Mouse (Mus musculus) mesoderm, embryonic 11.5 days (tissue): ENCODE results near the gene Tmem212.
"Not testable (repeated sequence)": the region's sequence is repeated elsewhere in the genome, so short reads cannot be mapped to it uniquely, and the experiment has no call there.

Experiments
- DNase-seq: peaks from one replicate; pipeline ENCODE4 v3.0.0-alpha.2; 2012; ENCODE audit warnings: low read depth, low spot score

Tmem212 gene

DNA sequence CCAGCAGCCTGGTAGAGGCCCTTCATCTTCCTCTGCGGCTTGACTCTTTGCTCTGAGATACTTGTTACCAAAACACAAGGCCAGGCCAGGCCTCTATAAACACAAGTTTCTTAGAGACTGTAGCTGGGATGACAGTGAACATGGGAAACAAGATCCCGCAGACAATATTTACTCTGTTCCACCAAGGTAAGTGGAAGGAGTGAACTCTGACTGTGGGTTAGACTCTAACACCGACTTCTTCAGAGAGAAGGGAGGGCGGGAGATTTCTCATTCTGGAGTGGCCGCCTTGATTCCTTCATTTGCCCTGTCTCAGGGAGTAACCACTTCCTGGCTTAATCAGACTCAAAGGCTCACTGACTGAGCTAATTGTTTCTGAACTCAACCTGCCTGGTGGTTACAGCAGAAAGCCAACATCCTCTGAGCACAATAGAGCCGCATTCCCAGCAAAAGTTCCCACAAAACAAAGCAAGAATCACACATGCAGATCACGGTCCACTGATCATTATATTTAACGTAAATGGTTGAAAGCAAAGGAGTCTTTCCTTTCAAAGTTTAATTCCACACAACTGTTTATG lies at the start of gene Tmem212:
Tmem212 (minus strand) TSS at position 51 of the 575 bp plus-strand sequence.
- no peak for DNase-seq

DNA sequence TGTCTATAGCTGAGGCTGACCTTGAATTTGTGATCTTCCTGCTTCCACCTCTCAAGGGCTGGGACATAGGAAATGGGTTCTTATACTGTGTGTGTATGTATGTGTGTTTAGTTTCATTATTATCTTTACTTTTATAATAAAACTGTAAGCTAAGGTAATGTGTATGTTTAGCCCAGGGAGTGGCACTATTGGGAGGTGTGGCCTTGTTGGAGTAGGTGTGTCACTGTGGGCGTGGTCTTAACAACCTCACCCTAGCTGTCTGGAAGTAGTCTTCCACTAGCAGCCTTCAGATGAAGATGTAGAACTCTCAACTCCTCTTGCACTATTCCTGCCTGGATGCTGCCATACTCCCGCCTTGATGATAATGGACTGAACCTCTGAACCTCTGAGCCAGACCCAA lies 49.2 kb upstream of the Tmem212 start:
- not testable (repeated sequence) for DNase-seq

DNA sequence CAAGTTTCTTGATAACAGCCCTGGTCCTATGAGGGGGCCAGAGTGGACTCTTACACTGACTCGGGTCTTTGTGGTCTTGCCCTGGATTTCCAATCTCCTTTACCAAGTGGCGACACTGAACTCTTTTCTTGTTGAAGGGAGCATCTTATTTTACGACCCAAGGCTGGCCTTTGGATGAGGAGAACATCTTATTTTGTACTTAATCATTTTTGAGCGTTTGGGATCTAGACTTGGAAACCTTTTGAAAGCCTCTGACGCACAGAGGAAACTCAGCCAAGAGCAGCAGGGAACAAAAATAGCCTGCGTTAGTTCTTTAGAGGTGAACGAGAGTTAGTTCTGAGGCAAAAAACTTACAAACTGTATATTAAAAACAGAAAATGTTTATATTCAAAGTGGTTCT lies 46.8 kb upstream of the Tmem212 start:
- DNase-seq: no peak

DNA sequence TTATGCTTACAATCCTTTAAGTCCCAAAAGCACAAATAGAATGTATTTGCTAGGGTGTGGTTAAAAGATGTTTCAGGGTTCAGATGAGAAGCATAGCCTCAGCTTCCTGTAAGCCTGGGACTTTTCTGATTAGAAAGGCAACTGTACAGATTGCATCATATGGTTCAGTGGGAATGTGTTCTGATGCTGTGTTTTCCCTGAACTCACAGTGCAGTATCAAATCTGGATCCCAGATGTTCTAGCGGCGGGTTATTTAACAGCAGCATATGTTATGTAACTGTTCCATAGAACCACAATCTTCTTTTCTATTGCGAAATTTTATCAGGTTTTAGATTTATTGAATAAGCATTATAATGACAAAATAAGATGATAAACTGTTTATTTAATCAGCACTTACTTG lies 45.5 kb upstream of the Tmem212 start:
- DNase-seq: peak; percentile 41

DNA sequence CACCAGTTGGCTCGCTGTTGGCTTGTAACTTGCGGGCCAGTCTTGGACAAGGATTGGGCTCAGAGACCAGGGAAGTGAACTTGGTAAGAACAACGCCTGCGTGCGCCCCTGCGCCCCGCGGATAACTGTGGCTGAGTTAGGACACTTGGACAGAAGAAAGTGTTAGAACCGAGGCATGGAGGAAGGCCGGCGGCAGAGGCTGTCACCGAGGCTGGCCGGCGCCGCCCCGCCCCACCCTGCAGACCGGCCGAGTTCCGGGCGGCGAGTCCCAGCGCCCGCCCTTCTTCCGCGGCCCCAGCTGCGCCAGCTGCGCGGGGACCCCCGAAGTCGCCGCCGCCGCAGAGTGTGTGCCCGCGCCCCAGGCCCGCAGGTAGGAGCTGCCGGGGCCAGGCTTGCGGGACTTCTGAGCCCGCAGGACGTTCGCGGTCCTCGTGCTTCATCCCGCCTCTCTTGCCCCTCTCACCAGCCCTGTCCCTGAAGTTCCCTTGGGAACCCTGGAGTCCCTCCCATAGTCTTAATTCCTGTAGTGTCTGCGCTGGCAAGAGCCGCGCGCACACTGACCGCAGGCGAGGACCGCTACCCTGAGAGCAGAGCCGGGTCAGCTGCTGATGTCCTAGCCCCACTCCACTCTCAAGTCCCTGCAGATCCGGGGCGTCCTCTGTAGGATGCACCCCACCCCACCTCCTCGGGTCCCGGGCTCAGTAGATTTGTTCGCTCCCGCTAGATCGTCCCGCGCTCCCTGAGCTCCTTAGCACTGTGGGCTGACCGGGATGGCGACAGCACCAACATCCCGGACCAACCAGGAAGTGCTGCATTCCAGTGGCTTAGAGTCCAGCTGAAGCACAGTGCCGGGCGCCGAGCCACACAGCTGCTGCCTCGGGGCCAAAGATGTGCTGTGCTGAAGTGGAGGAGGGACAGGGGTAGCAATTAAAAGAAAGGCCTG lies 42.5 kb upstream of the Tmem212 start, which contains the start of gene Pld1:
Pld1 (plus strand) TSS at position 315 of the 943 bp plus-strand sequence.
- peak; percentile 66 for DNase-seq

DNA sequence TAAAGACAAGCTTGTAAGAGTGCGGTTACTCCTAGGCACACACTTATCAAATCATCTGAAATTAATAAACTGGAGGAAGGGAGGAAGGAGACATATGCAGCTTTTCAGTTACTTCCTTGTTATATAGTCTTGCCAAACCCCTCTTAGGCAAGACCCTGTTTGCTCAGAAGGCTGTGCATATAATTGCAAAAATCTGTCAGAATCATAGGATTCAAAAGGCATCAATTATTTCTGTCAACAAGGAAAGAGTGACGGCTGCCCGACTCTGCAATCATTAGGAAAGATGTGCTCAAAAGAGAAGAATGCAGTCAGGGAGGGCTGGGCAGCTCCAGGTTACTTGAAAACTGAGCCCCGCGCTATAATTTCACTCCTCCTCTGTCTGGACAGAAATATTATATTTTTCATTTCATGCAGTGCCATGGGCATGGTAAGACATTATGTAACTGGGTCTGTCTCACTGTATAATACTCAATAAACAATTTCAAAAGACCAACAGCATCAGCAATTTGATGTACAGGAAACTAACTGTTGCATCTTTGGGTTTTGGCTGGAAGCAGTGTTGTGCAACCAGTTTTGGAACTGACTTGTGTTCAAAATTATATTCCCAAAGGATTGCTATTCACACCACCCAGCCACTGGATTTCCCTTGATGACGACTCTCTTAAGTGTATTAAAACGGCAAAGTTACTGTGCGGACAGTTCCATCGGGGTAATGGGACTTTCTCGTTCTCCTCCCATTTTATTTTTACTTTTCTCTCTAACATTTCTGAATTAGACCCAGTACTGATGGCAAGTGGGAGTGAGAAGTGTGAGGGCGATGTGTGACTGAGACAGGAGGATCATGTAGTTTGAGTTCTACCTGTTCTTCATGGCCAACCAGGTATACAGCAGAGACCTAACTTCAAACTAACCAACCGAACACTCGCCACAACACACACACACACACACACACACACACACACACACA lies 41.3 kb upstream of the Tmem212 start:
- no peak for DNase-seq

DNA sequence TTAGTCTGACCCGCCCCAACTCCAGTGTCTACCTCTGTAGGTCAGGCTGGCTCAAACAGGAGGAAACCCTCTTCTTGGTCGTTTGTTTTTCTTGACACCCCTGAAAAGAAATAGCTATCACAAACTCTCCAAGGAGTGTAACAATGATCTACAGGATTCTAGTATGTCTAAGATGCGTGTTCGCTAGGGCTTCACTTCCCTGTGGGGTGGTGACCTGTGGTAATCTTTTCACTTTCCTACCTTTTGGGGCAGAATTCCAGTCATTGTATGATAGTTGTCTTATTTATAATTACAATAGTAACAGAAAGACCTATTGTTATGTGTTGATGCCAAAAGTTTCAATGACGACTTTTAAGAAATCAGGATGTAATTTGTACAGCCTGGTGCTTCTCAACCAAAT lies 40.6 kb upstream of the Tmem212 start:
- no peak for DNase-seq

DNA sequence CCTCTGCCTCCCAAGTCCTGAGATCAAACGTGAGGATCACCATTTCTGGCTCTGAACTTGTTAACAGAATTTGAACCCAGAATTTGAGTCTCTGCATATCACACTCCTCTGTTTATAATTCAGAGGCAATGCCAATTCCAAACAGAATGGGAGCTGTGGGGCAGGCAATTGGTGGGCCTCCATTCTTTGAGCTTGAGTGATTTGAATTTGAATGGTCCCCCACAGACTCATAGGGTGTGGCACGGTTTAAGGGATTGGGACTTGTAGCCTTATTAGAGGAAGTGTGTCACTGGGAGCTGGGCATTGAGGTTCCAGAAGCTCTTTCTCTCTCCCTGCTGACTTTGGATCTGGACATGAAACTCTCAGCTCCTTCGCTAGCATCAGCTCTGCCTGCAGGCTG lies 39.5 kb upstream of the Tmem212 start:
- DNase-seq: no peak

DNA sequence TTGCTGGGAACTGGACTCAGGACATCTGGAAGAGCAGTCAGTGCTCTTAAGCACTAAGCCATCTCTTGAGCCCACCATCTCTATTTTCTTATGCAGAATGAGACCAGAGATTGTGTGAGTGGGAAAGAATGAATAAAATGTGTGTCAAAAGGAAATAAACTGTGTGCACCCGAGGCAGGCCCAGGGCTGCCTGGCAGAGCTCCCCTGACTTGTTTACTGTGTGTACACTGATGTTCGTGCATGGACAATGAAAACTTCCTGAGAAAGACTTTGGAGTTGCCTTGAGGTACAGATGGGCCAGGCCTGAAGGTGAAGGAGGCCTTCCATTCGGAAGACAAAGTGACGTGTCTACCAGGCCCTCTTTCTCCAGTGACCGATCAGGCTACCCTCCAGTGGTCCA lies 36.2 kb upstream of the Tmem212 start:
- no peak for DNase-seq

DNA sequence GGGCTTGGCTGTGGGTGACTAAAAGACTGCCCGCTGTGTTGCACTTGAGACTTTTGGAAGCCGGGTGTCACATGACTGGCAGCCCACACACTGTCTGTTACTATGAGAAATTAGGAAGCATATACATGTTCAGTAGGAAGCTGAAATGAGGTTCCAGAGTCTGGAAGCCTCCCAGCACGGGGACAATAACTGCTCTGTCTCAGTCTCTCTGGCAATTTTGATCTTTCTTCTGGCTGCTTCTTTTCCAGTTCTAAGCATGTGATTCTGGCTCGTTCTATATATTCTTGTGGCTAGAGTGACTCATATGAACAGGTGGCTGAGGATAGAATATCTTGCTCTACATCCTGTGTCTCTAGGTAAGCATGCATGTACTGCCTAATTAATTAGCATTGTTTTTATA lies 33.1 kb upstream of the Tmem212 start:
- no peak for DNase-seq

DNA sequence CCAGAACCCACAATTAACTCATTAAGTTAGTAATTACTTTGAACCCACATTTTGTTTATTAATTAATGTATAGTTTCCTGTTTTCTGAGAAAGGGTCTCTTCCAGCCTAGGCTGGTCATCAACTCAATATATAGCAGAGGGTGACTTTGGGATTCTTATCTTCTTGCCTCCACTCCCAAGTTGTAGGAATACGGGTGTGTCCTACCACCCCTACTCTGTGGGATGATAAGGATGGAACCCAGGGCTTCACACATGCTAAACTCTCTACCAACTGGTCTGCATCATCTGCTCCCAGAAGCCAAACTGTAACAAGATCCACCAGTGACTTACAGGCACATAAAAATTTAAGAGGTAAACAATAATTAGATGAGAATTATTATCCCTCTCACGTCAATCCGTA lies 27.9 kb upstream of the Tmem212 start:
- no peak for DNase-seq

DNA sequence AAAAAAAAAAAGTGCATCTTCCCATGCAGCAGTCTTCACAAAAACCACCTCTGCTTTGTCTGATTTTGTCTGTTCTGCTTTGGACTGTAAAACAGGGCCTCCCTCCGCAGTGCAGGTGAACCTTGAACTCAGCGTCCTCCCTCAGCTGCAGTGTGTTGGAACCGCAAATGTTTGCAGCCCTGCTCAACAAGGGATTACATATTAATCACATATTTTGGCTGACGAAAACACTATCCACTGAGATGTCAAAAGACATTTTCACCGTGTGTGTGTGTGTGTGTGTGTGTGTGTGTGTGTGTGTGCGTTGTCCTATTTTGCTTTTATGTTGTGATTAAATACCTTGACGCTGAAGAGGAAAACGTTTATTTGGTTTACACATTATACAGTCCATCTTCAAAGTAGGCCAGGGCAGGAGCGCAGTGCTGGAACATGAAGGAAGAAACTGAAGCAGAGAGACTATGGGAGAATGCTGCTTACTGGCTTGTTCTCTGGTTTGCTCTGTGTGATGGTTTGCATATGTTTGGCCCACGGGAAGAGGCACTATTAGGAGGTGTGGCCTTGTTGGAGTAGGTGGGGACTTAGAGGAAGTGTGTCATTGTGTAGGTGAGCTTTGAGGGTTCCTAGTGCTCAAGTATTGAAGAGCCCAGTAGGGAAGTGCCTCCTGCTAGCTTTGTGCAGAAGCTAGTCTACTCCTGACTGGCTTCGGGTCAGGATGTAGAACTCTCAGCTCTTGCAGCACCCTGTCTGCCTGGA lies 25.3 kb upstream of the Tmem212 start:
- no peak for DNase-seq

DNA sequence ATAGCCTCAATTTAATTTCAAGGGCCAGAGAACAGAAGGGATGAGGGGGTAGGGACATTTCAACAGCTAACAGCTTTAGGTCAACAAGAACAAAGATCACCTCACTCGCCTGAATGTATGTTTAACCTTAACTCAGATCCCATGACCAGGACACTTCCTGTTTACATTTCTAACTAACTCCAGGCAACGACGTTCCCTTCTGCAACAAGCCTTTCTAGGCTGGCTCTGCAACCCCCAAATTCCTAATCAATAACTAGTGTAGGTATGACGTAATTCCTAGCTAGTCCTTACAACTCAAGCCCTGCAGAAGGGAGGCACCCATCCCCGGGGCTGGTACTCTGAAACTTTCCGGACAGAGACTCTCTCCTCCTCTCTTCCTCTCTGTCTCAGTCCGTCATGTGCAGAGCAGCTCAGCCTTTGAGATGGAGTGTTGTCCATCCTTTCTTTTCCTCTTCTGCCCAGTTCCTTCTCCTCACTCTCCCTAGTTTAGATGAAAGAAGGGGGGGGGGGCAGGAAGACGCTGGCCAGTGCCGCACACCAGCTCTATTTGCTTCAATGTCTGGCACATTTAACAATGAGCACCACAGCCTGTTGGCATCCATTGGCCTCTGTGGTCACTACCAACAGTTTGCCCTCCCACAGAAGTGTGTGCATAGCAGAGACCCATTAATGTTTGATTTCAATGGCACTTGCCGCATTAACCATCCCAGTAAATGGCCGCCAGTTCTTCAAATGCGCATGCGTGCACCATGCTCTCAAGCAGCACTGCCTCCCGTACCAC lies 22.7 kb upstream of the Tmem212 start:
- no peak for DNase-seq

DNA sequence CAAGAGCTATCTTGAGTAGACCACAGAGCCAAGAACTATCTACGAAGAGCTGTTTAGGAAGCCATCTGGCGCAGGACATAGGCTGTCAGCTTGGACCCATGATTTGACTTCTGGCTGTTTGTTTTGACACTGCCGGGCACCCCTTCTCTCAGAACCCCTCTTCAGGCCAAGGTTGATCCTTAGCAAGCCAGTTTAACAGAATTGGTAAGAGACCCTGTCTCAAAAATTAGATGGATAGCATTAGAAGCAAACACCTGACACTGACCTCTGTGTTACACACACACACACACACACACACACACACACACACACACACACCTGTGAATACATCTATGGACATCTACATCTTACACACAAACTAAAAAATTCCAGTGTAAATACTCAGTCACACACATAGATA lies 12.8 kb upstream of the Tmem212 start:
- DNase-seq: no peak

DNA sequence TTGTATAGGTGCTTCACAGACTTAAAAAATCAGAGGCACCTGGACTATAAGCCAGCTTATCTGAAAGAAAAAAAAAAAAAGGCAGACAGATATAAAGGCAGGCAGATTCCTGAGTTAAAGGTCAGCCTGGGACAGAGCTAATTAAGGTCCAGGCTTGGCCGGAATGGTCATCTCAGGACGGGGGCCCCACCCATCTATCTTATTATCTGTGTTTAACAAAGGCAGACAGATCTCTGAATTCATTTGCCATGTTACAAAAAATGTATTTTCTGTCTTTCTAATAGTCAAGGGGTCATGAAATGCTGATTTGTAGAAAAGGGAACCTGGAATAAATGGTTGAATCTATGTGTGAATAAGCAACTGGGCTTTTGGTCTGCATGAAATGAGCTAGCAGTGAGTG lies 12.1 kb upstream of the Tmem212 start:
- no peak for DNase-seq

DNA sequence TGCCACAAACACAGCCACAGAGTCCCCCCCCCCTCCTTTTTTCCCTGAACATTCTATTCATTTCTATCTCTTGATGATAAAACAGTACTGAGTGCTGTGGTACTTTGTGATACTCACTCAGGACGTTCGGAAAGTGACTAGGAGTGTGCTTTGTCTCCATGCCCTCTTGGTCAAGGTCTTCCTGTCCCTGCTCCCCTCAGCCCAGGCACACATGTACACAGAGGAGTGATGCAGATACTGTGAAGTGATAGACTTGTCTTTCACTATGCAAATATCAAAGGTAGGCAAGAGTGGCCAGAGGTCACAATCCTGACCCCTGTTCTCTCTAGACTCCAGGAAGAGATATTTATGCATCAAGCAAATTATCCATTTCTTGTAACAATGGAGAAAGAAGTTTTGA lies 11.1 kb upstream of the Tmem212 start:
- DNase-seq: no peak

DNA sequence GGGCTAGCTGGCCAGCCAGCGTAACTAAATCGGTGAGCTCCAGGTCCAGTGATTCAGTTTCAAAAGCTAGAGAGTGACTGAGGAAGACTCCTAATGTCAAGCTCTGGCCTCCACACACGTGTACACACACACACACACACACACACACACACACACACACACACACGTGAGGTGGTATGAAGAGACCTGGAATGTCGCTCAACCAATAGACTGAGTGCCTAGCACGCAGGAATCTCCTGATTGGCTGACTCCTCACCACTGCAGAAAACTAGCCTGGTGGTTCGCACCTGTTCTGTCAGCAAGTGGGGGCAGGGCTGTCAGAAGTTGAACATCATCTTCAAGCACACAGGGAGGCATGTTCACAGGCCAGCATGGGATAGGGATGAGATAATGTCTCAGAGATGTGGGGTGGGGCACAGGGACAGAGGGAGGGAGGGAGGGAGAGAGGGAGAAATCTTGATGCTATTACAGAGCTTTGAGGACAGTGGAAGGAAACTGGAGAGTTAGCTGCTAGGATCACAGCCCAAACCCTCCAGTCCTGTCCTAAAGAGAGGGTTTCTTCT lies 10.6 kb upstream of the Tmem212 start:
- DNase-seq: peak; percentile 19

DNA sequence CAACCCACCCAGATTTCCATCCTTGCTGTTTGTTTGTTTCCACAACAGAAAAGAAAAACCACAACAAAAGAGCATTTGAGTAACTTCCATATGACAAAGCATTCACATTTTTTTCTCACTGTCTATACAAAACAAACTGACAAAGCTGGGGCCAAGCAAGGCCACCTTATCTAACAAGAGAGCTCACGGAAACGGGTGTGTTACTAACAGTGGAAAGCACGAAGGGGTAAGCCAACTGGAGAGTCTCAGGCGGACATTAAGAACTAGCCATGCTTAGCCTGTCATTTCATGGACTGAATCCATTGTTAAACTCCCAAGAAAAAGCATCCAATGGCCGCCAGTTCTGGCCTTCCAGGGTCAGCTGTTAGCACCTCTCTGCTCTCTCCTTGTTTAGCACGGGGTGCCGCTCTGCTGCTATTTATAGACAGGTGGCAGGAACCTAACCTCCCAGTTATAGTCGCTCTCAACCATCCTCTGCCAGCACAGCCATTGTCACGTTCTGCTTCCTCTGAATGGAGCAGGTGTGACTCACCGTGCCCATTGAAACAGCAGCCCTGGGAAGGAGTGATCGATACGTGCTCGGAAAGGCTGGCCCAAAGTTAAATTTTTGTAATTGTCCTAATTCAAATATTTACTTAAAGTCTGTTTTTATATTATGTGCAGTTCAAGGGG lies 8.6 kb upstream of the Tmem212 start:
- no peak for DNase-seq

DNA sequence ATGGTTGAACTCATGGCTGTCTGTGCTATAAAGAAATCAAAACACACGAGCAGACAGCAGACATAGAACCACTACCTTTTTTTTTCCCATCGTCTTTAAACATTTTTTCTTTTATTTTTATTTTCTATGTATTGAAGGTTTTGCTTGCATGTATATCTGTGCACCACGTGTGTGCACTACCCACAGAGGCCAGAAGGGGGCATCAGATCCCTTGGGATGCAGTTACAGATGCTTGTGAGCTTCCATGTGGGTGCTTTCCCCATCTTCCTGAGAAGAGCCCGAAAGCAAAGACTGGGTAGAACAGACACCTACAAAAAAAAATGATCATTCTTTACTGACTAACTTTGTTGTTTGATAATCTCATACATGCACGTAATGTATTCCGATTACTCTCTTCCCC lies 5.7 kb upstream of the Tmem212 start:
- DNase-seq: no peak
